Mouse (Mus musculus): ENCODE measurements around the gene Gm3676. TPM values are rescaled to one million over a fixed set of nuclear protein-coding genes. Genes with fewer than 3 reads are reported as not detected.
A peak's percentile ranks its signal among the peaks of the same experiment; 100 is the strongest.
"Not testable (repeated sequence)": the region's sequence is repeated elsewhere in the genome, so short reads cannot be mapped to it uniquely, and the experiment has no call there.

Gm3676 gene
- total RNA-seq (2021): not detected
- long read RNA-seq, experiment 1: 0 reads
- long read RNA-seq, experiment 2: 0 reads

- DNase-seq; intact Hi-C loops (cut with DNase I); H3K27ac ChIP-seq; H3K4me3 ChIP-seq: not testable (repeated sequence)
Measured at GRCm38 (mm10) chr14:41646387-41646786, at the start of gene Gm3676. Gene Gm3676, minus strand, starts transcription at chr14:41646487.

GRCm38 (mm10) chr14:41648176-41648575 is 1.9 kb upstream of the Gm3676 start:
- H3K4me3 ChIP-seq; intact Hi-C loops (cut with DNase I); DNase-seq; H3K27ac ChIP-seq: not testable (repeated sequence)

GRCm38 (mm10) chr14:41630144-41630543 is 16.1 kb downstream of the Gm3676 start:
- intact Hi-C loops (cut with DNase I): not testable (repeated sequence)

GRCm38 (mm10) chr14:41624512-41624911 is 21.8 kb downstream of the Gm3676 start, which contains the start of gene Gm3072:
Gene Gm3072, minus strand, starts transcription at chr14:41624612.
- intact Hi-C loops (cut with DNase I); DNase-seq; H3K4me3 ChIP-seq; H3K27ac ChIP-seq: not testable (repeated sequence)

More at GRCm38 (mm10) chr14:41630144-41630543, 16.1 kb downstream of the Gm3676 start:
- H3K4me3 ChIP-seq, H3K27ac ChIP-seq: not testable (repeated sequence)
- DNase-seq: peak; percentile 18

GRCm38 (mm10) chr14:41622535-41622934 is 23.8 kb downstream of the Gm3676 start:
- DNase-seq; H3K4me3 ChIP-seq; H3K27ac ChIP-seq; intact Hi-C loops (cut with DNase I): not testable (repeated sequence)

- H3K4me3 ChIP-seq; DNase-seq; intact Hi-C loops (cut with DNase I); H3K27ac ChIP-seq: not testable (repeated sequence)
Measured at GRCm38 (mm10) chr14:41610690-41611089, 35.6 kb downstream of the Gm3676 start.

GRCm38 (mm10) chr14:41600935-41601334 is 45.4 kb downstream of the Gm3676 start:
- H3K27ac ChIP-seq; intact Hi-C loops (cut with DNase I); DNase-seq; H3K4me3 ChIP-seq: not testable (repeated sequence)

Other genes with a start within 250 kb of the Gm3676 start
- not detected for gene Gm6482, start 238.2 kb downstream of the Gm3676 start, total RNA-seq (2021)
- gene Gm7954, start 193.0 kb downstream of the Gm3676 start, total RNA-seq (2021): not detected
- gene Gm3486, start 157.0 kb downstream of the Gm3676 start, total RNA-seq (2021): not detected
- gene Gm7970, start 90.9 kb downstream of the Gm3676 start, total RNA-seq (2021): not detected
- gene 1700049E17Rik2, start 73.3 kb downstream of the Gm3676 start, total RNA-seq (2021): not detected
- gene Gm3072, start 21.9 kb downstream of the Gm3676 start, total RNA-seq (2021): not detected
- not detected for gene Gm8068, start 55.4 kb upstream of the Gm3676 start, total RNA-seq (2021)
- not detected for gene Gm7929, start 104.1 kb upstream of the Gm3676 start, total RNA-seq (2021)
- gene Gm47189, start 126.0 kb upstream of the Gm3676 start, total RNA-seq (2021): not detected